Mouse (Mus musculus) adrenal gland, adult (tissue): ENCODE results near the gene BC049352.
A peak's percentile ranks its signal among the peaks of the same experiment; 100 is the strongest.

ENCODE experiments used
- DNase-seq, 2 experiments: peaks; one replicate each; pipeline ENCODE4 v3.0.0; 2022 to 2023; ENCODE audit warnings: low spot score in 1 of 2; ENCODE audit not compliant: inconsistent age in 2 of 2

BC049352 gene

DNA sequence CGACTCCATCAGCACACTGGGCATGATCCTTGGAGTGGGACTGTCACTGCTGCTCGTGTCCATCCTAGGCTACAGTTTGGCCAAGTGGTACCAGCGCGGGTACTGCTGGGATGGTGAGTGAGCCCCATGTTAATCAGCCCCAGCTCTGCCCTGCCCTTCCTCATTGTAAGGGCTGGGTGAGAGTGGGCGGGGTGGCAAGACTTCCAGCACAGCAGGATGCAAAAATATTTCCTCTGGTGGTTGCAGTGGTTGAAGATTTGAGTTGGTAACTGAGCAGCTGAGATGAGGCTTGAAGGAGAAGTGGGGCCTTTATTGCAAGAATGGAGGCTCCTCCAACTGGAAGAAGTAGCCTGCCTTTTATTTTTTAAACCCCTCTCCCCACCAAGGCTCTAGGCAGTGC lies 59.6 kb downstream of the BC049352 start:
- no peak for DNase-seq

DNA sequence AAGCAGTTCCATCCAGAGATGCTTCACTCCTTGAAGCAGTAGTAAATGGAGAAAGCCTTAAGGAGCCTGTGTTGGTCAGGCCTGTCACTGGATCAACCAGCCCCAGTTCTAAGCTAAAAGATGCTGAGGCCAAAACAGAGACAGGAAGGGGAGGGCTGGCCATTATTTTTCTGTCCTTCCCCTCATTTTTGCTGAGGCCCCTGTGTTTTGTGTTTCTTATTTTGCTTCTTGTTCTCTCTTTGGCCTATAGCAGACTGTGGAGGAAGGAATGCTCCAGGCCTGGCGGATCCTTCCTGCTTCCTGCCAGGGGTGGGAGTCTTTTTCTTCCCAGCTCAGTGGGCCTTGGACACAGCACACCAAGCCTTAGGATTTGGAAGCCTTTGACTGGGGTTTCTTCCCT lies 63.6 kb downstream of the BC049352 start:
- DNase-seq: no peak

DNA sequence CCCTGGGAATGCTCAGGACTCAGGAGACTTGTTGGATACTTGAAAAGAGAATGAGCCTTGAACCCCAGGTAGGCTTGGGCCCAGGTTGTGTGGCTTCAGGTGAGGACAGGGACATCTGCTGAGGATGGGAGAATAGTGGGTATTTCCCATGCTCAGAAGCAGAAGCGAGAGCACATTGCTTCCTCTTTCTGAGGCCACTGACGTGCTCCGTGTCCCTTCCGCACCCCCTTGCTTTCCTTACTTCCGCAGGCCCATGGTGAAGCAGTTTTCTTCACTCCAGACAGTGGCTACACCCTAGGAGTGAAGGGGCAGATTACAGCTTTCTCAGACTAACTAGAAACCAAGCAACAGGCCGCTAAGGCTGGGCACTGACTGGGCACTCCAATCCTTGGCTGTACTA lies 64.3 kb downstream of the BC049352 start:
- DNase-seq: peak in 1 of 2 experiments; percentile 46

DNA sequence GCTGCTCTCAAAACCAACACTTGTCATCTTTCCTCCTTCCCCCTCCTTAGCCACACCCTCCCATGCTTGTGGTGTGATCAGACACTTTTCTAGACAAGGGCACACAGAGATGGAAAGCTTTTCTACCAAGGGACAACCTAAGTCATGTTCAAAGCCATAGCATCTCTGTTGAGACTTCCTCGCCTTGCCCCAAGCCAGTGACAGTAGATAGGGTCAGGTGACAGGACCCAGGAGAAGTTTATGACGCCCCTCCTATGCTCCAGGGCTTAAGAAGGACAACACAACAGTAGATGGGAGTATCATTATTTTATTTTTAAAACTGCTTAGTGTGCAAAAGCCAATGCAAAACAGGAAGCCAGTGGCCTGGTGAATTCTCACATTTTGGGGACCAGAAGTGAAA lies 65.7 kb downstream of the BC049352 start:
- peak in 1 of 2 experiments; percentile 32 for DNase-seq

DNA sequence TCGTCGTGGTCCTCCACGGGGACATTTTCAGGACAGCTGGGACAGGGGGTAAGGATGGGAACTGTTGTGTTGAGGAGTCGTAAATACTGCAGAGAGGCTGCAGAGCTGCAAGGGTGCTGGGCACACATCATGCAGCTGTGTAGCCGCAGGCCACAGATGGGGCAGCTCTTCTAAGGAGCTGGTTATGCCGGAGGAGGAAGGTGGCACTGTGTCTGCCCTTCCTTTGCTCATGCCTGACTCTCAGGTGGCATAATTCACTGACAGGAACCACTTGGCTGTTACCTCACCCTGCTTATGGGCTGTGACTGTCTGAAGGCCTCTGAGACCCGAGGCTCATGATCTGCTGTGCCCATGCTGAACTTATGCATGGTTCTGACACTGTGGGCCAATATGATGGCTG lies 68.5 kb downstream of the BC049352 start:
- DNase-seq: no peak

DNA sequence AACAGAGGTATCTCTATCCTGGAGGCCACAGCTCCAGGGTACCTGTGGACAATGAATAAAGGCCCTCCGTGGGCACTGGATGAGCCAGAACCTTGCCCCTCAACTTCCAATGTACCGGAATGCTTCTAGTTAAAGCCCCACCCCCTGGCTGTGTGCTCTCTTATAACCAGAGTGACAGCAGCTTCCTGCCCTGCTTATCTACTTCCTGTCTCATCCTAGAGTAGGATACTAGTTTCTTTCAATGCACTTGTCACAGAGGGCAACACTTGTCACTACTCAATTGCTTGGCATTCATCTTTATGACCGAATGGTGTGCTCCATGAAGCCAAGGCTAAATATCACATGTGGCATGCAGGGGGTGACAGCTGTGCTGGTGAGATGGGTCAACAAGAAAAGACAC lies 69.5 kb downstream of the BC049352 start:
- no peak for DNase-seq

DNA sequence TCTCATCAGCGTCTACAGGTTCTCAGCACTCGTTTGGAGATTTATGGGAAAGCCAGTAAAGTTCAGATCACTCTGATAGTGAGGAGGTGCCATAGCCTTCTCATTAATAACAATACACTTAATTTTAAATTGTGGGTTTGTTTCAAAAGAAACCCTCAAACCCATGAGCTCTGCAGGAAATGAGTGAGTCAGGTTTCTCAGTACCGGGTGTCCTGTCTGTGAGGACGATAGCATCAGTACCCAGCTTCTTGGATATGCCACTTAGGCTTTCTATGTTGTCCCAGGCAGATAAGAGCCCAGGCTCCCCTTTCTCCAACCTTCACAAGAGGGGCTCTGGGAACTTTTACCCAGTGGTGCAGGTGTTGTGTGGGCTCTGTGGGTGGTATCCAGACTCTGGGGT lies 70.2 kb downstream of the BC049352 start:
- DNase-seq: no peak

DNA sequence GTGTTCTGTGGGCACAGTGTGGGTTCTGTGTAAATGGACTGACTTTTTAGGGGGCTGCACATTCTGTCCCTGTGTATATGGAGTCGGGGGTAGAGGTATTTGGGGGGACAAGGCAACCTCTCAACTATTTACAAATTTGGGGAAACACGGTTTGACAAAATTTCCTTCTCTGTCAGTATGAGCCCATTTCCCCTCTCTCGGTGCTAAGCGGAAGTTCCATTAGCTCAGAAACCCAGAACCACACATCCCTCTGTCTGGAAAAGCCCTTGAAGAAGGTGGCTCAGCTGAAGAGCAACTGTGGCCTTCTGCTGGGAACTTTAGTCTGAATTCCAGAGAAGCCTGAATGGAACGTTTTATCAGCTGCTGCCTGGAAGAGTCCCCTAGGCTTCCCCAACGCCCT lies 70.6 kb downstream of the BC049352 start:
- no peak for DNase-seq

DNA sequence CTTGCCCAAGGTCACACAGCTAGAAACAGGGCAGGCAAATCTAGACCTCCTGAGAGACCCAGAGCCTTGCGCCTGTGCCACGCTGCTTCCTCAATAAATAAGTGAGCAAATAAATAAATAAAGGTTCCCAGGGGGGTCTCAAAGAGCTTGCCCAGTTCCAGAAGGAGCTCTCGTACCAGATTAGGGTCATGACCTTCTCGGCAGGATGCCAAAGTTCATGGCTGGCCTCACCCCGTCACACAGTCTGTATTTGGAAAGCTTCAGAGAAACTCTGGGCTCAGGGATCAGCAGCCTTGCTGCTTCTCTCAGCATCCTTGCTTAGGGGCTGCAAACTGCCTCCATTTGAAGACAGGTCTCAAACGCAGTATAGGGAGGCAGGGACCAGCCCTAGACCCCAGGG lies 72.2 kb downstream of the BC049352 start:
- DNase-seq: no peak

DNA sequence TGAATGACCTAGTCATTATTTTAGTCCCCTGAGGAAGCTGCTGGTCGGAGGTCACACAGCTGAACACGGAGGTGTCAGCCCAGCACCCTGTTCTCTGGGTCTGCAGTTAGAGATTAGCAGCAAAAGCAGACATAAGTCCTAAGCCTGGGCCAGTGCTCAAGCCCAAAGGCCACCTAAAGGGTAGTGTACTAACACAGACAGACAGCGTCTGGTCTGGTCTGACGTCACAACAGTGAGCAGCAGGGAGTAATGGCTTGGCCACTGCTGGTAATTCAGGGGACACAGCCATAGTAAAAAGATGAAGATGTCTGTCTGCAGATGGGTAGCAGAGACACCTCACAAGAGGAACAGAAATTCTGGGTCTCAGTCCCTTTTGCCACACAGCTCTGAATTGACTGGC lies 72.8 kb downstream of the BC049352 start:
- no peak for DNase-seq

DNA sequence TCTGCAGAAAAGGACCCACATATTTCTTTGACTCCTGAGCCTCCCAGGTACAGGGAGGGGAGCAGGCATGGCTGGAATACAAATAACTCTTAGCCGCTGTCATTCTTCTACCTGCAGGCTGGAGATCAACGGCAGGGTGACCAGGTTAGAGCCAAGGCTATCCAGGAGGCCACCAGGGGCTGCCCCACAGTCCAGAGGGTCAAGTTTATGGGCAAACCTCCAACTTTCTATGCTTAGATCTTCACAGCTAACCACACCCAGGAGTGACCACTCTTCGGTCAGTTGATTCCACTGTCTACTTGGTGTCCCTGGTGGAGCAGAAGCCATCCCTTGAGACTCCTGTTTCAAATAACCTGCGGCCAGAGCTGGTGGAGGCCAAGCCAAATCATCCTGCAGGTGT lies 73.6 kb downstream of the BC049352 start:
- DNase-seq: no peak

DNA sequence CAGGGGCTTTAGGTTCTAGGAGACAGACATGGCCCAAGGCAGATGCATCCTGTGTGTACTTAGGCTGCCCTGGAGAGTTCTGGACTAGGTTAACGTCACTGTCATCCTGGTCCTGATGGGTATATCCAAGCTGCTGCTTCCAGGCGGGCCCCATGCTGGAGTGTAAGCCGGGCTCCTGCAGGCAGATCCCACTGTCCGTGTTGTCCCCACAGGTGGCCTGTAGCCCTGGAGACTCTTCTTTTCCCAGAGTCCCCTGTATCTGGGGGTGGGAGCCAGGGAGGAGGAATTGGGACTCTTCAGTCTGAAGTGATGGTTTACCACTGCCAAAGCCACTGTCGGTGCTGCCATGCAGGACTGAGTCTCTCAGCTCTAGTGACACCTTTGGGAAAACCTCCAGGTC lies 74.2 kb downstream of the BC049352 start:
- no peak for DNase-seq

DNA sequence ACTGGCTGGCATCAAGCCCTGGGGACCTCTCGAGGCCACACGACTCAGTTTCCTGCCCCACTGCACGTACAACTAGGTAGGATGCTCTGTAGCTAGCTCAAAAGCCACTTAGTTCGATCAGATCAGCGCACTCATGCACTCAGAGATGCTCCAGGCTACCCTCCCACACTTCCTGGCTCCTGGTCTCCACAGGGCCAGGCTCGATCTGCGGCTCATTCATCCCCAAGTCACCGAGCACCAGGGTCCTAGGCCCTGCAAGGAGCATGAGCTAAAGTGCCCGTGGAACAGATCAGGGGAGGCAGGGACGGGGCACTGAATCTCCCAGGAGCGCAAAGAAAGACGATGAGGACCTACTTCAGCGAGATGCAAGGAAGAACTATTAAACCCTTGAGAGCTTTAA lies 77.3 kb downstream of the BC049352 start:
- no peak for DNase-seq

DNA sequence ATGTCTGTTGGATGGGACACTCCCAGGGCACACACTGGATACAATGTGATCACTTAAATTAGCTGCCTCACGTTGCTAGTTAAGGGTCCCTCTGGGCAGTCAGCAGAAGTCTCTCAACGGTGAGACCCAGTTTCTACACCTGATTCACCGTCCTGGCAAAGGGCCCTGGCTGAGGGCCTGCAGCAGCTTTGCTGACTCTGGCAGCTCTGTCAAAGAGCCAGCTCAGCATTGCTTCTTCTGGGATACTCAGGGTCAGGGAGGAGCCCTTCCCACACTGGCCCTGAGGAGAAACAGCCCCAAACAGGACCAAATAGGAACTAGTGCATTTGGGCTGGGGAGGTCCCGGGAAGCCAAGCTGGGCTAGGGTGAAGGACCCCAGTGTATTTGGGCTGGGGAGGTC lies 79.7 kb downstream of the BC049352 start:
- DNase-seq: peak; percentile 67 to 90

DNA sequence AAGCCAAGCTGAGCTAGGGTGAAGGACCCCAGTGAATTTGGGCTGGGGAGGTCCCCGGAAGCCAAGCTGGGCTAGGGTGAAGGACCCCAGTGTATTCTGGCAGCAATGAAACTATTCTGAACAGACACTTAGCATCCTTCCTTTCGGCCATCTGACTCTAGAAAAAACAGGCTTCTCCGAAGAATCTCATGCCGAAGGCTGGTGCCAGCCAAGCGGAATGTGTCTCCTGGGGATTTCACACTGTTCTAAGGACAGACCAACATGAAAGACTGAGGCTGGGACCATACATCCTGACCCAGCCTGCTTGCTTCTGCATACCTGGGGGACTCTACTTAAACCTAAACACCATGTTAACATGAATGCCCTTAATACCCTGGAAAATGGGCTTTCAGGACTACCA lies 80.1 kb downstream of the BC049352 start:
- DNase-seq: no peak

DNA sequence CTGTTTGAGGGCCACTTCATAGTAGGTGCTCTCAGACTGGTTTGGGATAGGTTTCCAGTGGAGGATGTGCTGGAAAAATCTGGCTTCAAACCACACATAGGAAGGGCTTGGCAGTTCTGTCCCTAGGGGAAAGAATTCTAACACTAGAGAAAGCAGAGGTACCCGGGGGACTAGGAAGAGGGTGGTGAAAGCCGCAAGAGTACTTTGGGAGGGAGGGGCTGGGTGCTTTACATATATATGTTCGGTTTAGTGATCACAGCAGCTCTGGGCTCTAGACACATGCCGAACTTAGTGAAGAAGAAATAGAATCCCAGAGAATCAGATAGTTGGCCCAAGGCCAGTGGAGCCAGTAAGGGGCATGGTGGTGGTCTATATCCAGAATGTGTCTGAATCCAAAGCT lies 85.3 kb downstream of the BC049352 start:
- DNase-seq: no peak

DNA sequence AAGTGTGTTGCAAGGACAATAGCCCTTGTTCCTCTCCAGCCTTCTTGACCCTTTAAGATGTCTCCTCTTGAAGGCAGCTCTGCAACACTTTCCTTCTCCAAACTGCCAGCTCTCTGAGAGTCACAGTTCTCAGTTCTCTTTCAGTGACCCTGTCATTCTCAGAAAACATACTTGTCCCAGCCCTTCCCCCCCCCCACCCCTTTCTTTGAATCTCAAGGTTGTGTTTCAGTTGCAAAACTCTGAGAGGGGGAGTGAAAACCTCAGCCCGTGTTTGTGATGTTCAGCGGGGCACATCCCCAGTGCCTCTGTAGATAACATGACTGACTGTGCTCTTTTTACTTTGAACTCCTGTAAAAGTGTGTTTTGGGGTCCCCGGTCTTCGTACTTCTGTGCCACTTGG lies 86.3 kb downstream of the BC049352 start:
- DNase-seq: no peak

DNA sequence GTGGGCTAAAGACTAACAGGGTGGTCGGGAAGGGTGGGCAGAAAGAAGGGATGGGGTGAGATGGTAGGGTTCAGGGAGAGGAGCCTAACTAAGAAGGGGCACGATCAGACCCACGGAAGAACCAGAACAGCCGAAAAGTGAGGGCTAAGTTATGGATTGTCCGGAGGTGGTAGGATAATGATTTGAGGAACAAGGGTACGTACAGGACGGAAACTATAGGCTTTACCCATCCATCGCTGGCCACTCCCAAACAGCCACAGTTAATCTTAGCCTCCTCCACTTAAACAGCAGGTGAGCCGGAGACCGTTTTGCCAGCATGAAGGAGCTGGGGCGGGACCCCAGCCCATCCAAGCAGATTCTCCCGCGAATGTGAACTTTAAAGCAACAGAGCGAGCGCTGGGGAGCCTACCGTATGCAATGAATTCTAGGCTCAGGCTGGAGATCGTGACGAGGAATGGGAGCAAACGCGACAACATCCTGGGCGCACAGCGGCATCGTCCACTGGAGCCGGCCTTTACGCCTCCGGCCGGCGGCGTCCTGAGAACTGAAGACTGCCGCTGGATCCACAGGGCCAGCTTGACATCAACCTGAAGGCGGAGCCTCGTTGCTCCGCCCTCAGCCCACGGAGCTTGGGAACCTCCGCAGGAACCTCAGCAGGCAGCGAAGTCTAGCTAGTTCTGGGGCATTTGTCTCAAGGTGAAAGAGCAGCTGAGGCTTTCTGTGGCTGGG lies 87.0 kb downstream of the BC049352 start, which contains the start of gene Il10ra:
TSS of gene Il10ra (minus strand) at position 553 of the 729 bp plus-strand sequence.
- peak; percentile 68 to 84 for DNase-seq

DNA sequence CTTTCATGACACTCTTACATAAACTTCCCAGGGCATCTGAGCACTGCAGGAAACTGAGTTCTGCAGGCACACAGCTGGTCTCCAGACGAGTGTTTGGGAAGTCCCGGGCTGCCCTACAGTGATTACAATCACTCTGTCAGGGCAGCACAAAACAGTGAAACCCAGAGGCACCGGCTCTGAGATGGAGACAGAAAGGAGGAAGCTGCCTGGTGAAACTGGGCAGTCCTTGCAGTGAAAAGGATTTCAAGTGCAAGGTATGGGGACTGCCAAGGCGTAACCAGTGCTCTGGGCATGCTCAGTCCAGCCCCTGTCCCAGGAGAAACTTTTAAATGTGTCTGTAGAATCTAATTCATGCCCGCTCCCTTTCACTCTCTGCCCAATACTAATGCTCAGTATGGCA lies 90.4 kb downstream of the BC049352 start:
- no peak for DNase-seq

DNA sequence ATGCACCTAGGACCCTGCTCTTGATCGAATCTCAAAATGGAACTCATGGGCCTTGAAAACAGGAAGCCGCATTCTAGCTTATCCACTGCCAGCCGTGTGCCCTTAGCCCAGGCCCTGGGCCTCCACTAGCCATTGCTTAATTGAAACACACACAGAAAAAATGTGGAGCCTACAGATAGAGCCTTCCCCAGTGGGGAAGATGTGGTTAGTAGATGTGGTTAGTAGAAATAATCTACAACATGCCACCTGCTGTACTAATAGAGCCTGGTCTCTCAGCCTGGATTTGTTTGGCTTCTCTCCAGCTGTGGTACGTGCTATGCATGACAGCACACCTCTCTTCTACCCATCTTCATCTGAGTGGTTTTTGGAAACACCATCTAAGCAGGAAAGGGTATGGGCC lies 92.4 kb downstream of the BC049352 start:
- no peak for DNase-seq

DNA sequence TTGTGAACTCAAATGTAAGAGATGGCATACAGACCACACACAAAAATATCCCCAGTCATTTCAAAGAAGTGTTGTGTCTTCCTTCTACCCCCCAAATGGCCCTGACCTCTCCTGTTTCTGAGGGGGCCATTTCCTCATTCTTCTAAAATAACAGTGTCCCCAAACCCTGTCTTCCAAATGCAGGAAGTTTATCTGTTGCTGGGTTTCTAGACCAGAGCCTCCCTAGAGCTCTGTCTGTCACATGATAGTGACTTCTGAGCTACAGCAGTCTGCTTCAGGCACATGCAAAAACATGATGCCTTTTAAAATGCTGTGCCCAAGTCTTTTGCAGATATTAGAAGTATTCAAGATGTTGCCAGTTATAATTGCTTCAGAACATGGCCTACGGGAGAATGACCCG lies 92.8 kb downstream of the BC049352 start:
- no peak for DNase-seq

DNA sequence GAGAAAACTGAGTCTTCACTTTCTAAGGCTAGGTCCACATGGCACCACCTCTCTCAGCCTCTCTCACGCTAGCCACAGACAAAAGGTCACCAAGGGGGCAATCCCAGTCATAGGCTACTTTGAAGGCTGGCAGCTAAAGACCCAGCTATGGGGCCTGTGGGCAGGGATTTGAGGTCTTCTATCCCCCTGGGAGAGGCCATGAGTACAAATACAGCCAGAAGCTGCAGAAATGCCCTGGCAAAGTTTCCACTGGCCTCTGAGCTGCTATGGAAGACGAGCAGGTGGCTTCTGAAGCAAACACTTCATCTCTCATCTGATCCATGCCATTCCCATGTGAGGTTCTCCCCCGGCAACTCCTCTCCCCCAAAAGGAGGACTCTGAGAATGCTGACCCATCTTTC lies 98.3 kb downstream of the BC049352 start:
- no peak for DNase-seq

DNA sequence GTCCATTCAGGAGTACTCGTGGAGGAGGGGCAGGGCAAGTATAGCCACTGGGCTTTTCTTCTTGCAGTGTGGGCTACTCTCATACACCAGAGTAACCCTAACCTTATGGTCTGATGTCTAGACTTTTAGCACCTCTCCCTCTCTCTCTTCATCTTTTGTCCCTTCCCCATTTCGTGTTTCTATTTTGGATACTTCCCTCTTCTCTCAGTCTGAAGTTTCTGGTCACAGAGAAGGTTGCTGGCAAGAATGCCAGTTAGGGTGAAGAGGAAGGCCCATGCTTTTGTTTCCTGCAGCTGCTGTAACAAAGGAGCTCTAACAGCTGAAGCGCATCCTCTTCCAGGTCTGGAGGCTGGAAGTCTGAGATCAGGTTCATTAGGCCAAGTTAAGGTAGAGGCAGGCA lies 99.1 kb downstream of the BC049352 start:
- no peak for DNase-seq
